Mouse (Mus musculus): ENCODE measurements around the gene Slc25a51. TPM values are rescaled to one million over a fixed set of nuclear protein-coding genes. Genes with fewer than 3 reads are reported as not detected.

Slc25a51 gene
- total and polyA plus RNA-seq, 2 experiments from 2014 or later: 70.1 to 190 TPM

DNA sequence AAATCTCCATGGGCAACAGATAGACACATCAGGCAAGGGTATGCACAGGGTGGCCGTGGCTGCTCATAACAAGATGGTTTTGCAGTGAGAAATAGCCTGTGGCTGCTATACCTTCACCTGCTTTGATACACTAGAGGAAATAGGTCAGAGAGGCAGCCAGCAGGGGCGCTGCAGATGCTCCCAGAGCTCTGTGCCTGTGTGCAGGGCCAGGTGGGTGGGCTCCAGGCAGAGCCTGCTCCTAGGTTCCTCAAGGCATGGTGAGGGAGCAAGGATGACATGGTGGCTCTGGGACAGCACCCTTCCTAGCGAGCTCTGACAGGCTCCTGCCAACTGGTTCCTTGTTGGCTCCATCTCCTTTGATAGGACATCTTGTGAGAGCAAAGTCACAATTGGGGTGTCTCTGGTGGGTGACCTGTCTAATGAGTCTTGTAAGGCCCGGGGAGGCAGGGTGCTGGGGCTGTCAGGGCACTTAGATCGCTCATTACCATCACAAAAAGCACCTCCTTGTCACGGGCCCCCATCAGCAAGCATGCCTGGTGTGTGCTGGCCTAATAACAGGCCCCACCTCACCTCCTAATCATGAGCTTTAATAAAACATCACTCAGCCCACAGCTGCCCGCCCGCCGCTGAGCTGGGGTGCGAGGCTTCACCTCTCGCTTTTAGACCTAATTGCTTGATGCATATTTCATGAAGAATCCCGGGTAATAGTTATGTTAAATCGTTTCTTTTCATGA lies 18.3 kb upstream of the Slc25a51 start:
- Histone ChIP-seq H3K36me3 (replicated peaks; ENCODE audit: control insufficient read depth, insufficient read depth, low read length) (peaks cover 17% of the 10 kb centered on the region), H3K9me3 (replicated peaks; ENCODE audit: control insufficient read depth, low read length) (no peaks in the 10 kb centered on the region), H3K4me3 (ENCODE audit: low read depth, low read length) (no peak overlapping the region), H3K27ac (ENCODE audit: low read depth) (no peak overlapping the region), H3K9ac (replicated peaks; ENCODE audit: low read depth, low read length) (no peak overlapping the region), H3K4me2 (ENCODE audit: low read depth, low read length) (no peak overlapping the region), H3K4me1 (ENCODE audit: control insufficient read depth, insufficient read depth) (peaks cover 13% of the 10 kb centered on the region), H3K27me3 (ENCODE audit: control insufficient read depth, insufficient read depth, low read length) (no peaks in the 10 kb centered on the region)
- TF ChIP-seq CTCF (IDR thresholded peaks at IDR 0.05; ENCODE audit: low read depth): peak; percentile 45
- TF ChIP-seq EP300 (IDR thresholded peaks at IDR 0.05; ENCODE audit: low read depth): no peak
- no peak for ATAC-seq (ENCODE audit: insufficient read depth, low read depth)
- no peak for DNase-seq (ENCODE audit: low spot score)
- 80% methylated on average over 13 of the region's 13 CpGs for WGBS

DNA sequence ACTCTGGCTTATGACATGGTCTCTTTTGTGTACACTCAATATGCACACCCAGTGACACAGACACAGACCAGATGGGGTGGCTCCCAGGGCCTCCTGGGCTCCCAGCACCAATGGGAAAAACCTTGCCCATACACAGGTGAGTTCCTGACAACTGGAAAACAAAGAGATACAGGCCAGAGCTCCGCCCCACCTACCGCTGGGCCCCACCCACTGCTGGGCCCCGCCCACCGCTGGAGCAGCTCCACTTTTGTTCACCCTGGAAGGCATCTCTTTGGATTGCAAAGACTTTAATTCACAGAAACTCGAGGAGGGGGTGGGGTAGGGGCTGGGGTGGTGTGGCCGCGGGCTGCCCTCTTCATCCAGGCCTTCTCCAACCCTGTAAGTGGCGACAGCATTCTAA lies 14.8 kb upstream of the Slc25a51 start:
- 0 out of 2 replicates have a peak overlapping the region, but pooled peaks have one; percentile 1 for H3K9ac ChIP-seq (replicated peaks; ENCODE audit: low read depth, low read length)
- no peak for DNase-seq (ENCODE audit: low spot score)
- no peak overlapping the region for H3K4me2 ChIP-seq (ENCODE audit: low read depth, low read length)
- H3K27me3 ChIP-seq (ENCODE audit: control insufficient read depth, insufficient read depth, low read length): no peaks in the 10 kb centered on the region
- H3K4me3 ChIP-seq (ENCODE audit: low read depth, low read length): no peak overlapping the region
- H3K36me3 ChIP-seq (replicated peaks; ENCODE audit: control insufficient read depth, insufficient read depth, low read length): peaks cover 6% of the 10 kb centered on the region; the same call in 1 of the 2 replicates
- H3K9me3 ChIP-seq (replicated peaks; ENCODE audit: control insufficient read depth, low read length): no peaks in the 10 kb centered on the region
- peaks cover 25% of the 10 kb centered on the region for H3K4me1 ChIP-seq (ENCODE audit: control insufficient read depth, insufficient read depth)
- 45% methylated on average over 8 of the region's 8 CpGs for WGBS
- TF ChIP-seq EP300 (IDR thresholded peaks at IDR 0.05; ENCODE audit: low read depth) (no peak), CTCF (IDR thresholded peaks at IDR 0.05; ENCODE audit: low read depth) (no peak)
- no peak for ATAC-seq (ENCODE audit: insufficient read depth, low read depth)
- H3K27ac ChIP-seq (ENCODE audit: low read depth): peak overlapping the region; percentile 78

DNA sequence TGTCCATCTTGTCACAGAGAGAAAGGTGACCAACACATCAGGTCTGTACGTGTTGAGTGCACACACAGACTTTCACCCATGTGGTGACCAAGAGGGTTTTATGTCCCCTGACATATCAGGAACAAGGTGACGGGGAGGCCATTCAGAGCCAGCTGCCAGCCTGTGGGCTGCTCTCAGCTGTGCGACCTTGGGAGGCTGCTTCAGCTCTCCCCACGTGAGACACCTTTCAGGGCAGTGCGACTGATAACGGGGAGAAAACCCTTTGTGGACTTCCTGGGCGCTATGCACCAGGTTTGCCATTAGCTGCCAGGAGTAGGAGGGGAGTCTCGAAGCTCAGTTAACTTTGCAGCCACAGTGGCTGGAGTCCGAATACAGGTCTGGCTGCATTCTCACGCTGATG lies 14.1 kb upstream of the Slc25a51 start:
- DNase-seq (ENCODE audit: low spot score): peak; percentile 62
- Histone ChIP-seq H3K9me3 (replicated peaks; ENCODE audit: control insufficient read depth, low read length) (no peaks in the 10 kb centered on the region), H3K4me2 (ENCODE audit: low read depth, low read length) (no peak overlapping the region), H3K4me3 (ENCODE audit: low read depth, low read length) (no peak overlapping the region), H3K36me3 (replicated peaks; ENCODE audit: control insufficient read depth, insufficient read depth, low read length) (peaks cover 6% of the 10 kb centered on the region; the same call in 1 of the 2 replicates), H3K27ac (ENCODE audit: low read depth) (peak overlapping the region; percentile 78), H3K9ac (replicated peaks; ENCODE audit: low read depth, low read length) (no peak overlapping the region; the same call in 1 of the 2 replicates), H3K27me3 (ENCODE audit: control insufficient read depth, insufficient read depth, low read length) (no peaks in the 10 kb centered on the region), H3K4me1 (ENCODE audit: control insufficient read depth, insufficient read depth) (peaks cover 25% of the 10 kb centered on the region)
- TF ChIP-seq EP300 (IDR thresholded peaks at IDR 0.05; ENCODE audit: low read depth) (0 out of 2 replicates have a peak, but pooled peaks have one; percentile 27), CTCF (IDR thresholded peaks at IDR 0.05; ENCODE audit: low read depth) (no peak)
- ATAC-seq (ENCODE audit: insufficient read depth, low read depth): peak; percentile 72
- WGBS: 47% methylated on average over 10 of the region's 10 CpGs

DNA sequence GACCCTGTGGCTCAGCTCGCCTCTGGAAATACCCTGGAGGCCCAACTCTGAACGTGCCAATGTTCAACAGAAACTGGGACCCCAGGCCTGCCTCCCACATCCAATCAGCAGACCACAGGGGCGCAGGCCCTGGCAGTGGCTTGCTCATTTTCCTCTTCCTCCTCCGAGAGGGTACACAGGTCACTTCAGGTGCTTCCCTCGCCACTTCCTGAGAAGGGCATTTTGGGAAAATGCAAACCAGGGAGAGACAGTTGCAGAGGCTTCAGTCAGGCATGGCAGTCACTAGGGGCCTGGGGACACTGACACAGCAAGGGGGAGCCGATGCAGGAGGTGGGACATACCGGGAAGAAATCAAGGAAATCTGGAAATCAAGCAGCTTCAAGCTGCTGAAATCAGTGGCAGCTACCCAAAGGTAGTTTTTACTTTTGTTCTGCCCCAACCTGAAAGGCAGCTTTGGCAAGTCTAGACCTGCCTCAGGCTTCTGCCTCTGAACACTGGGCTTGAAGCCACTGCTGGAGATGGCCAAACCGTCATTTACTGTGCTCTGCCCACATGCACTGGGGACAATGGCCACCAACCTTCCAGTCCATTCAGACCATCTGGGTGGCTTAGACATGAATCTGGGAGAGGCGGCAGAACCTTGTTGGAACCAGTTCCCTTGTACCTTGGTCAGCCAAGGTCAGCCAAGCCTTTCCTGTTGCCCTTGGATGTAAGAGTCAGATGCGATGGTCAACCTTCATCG lies 13.1 kb upstream of the Slc25a51 start:
- Histone ChIP-seq H3K4me3 (ENCODE audit: low read depth, low read length) (no peak overlapping the region), H3K4me2 (ENCODE audit: low read depth, low read length) (no peak overlapping the region), H3K4me1 (ENCODE audit: control insufficient read depth, insufficient read depth) (peaks cover 25% of the 10 kb centered on the region), H3K27me3 (ENCODE audit: control insufficient read depth, insufficient read depth, low read length) (no peaks in the 10 kb centered on the region), H3K9me3 (replicated peaks; ENCODE audit: control insufficient read depth, low read length) (no peaks in the 10 kb centered on the region), H3K9ac (replicated peaks; ENCODE audit: low read depth, low read length) (no peak overlapping the region), H3K36me3 (replicated peaks; ENCODE audit: control insufficient read depth, insufficient read depth, low read length) (peaks cover 6% of the 10 kb centered on the region; the same call in 1 of the 2 replicates), H3K27ac (ENCODE audit: low read depth) (peak overlapping the region; percentile 78)
- TF ChIP-seq CTCF (IDR thresholded peaks at IDR 0.05; ENCODE audit: low read depth) (no peak), EP300 (IDR thresholded peaks at IDR 0.05; ENCODE audit: low read depth) (no peak)
- DNase-seq (ENCODE audit: low spot score): no peak
- no peak for ATAC-seq (ENCODE audit: insufficient read depth, low read depth)
- 77% methylated on average over 11 of the region's 11 CpGs for WGBS

DNA sequence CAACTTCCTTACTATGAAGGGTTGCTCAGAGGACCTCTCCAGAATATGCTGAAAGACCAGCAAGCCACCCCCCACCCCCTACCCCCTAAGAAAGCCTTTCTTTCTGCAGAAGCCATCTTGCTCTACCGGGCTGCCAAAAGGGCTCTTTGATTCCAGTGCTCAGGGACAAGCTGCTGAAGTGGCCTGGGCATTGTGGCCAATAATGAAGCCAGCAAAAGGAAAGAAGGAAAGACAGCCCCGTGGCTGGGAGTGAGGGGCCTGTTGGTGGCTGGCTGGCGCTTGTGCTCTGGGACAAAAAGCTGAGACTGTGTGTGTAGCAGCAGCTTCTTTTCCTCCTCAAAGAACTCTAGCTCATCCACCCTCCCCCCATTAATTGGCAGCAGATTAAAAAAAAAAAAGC lies 12.2 kb upstream of the Slc25a51 start:
- Histone ChIP-seq H3K27ac (ENCODE audit: low read depth) (peak overlapping the region; percentile 66), H3K9me3 (replicated peaks; ENCODE audit: control insufficient read depth, low read length) (no peaks in the 10 kb centered on the region), H3K36me3 (replicated peaks; ENCODE audit: control insufficient read depth, insufficient read depth, low read length) (peaks cover 6% of the 10 kb centered on the region; the same call in 1 of the 2 replicates), H3K4me3 (ENCODE audit: low read depth, low read length) (no peak overlapping the region), H3K9ac (replicated peaks; ENCODE audit: low read depth, low read length) (0 out of 2 replicates have a peak overlapping the region, but pooled peaks have one; percentile 40), H3K4me1 (ENCODE audit: control insufficient read depth, insufficient read depth) (peaks cover 25% of the 10 kb centered on the region), H3K4me2 (ENCODE audit: low read depth, low read length) (no peak overlapping the region), H3K27me3 (ENCODE audit: control insufficient read depth, insufficient read depth, low read length) (no peaks in the 10 kb centered on the region)
- DNase-seq (ENCODE audit: low spot score) (no peak), ATAC-seq (ENCODE audit: insufficient read depth, low read depth) (no peak)
- 55% methylated on average over 3 of the region's 3 CpGs for WGBS
- TF ChIP-seq CTCF (IDR thresholded peaks at IDR 0.05; ENCODE audit: low read depth): no peak
- TF ChIP-seq EP300 (IDR thresholded peaks at IDR 0.05; ENCODE audit: low read depth): 0 out of 2 replicates have a peak, but pooled peaks have one; percentile 35
